ENCODE assay signal across 7 mouse cellular contexts in genomic region chr11:33733269-33733668, GRCm38 (mm10).
DNase-seq lines count a peak whose midpoint lies in the region; ATAC-seq and TF ChIP-seq lines count a peak whose summit lies in the region.

No protein-coding gene starts in this region.

- peak; percentile 60 for ATAC-seq in common myeloid progenitor, adult 5-6 weeks (replicated peaks; ENCODE audit: low read depth, poor library complexity, severe bottlenecking)

- peak; percentile 63 for DNase-seq in ES-CJ7 (ENCODE audit: low read depth, low spot score)
- DNase-seq in adrenal gland, adult (ENCODE audit: inconsistent age in 2 of 2, low spot score in 1 of 2), result peak; percentile 54 to 86
- peak; percentile 33 for DNase-seq in gastrocnemius, postnatal 14 days
- DNase-seq in layer of hippocampus, adult 2 months (ENCODE audit: low spot score in 2 of 2), result peak; percentile 72 to 89
- peak; percentile 57 for DNase-seq in lung, postnatal 25 days (ENCODE audit: low spot score)
- DNase-seq in right cerebral cortex, postnatal 14 days, result peak; percentile 81

- H3K27ac ChIP-seq in layer of hippocampus, adult 2 months, result no peak overlapping the region

- TF ChIP-seq CTCF in layer of hippocampus, adult 2 months (conservative IDR thresholded peaks at IDR 0.05), result peak; percentile 91

- intact Hi-C loops in gastrocnemius, postnatal 14 days (cut with DNase I; ENCODE audit: low total_unique reads), result loop anchor here (5.0 to 10.0 kb wide), 2 partner anchors 184 to 272 kb away; no protein-coding TSS in a partner anchor

- no peak overlapping the region for H3K4me3 ChIP-seq in layer of hippocampus, adult 2 months
